Mouse (Mus musculus): Measurements from ENCODE around the gene Slco3a1.

- no peak for TF ChIP-seq POLR2A (IDR thresholded peaks at IDR 0.05; ENCODE audit: insufficient read depth, low read length)
- TF ChIP-seq CTCF (IDR thresholded peaks at IDR 0.05; ENCODE audit: low read depth, low read length) = no peak
- no peak for TF ChIP-seq EP300 (IDR thresholded peaks at IDR 0.05; ENCODE audit: insufficient read depth, low read depth, low read length)
Observed at GRCm38 (mm10) chr7:74497203-74497602, 57.4 kb downstream of the Slco3a1 start.

All from ES-Bruce4 (cell line).